Mouse (Mus musculus): Measurements from ENCODE around the gene Myof. TPM values are rescaled to one million over a fixed set of nuclear protein-coding genes. Genes with fewer than 3 reads are reported as not detected.

The Myof gene
- polyA plus RNA-seq, 1 experiment from 2014 or later: 36.4 TPM

- H3K27ac ChIP-seq (ENCODE audit: low read length): peak overlapping the region; percentile 94
- H3K27me3 ChIP-seq (replicated peaks; ENCODE audit: insufficient read depth, low read length): no peaks in the 10 kb centered on the region
- 50% methylated on average over 3 of the region's 3 CpGs for WGBS
- no peaks in the 10 kb centered on the region for H3K9me3 ChIP-seq (ENCODE audit: low read length)
- H3K36me3 ChIP-seq (ENCODE audit: insufficient read depth, low read length): no peaks in the 10 kb centered on the region
- DNase-seq (ENCODE audit: low spot score) (peak; percentile 70), ATAC-seq (no peak)
- H3K4me1 ChIP-seq (ENCODE audit: insufficient read depth, low read depth, low read length): peaks cover 45% of the 10 kb centered on the region
- H3K4me2 ChIP-seq (replicated peaks; ENCODE audit: low read depth, low read length): peak overlapping the region; percentile 42; the same call in 1 of the 2 replicates
- no peak overlapping the region for H3K9ac ChIP-seq (replicated peaks; ENCODE audit: low read depth)
- no peak overlapping the region for H3K4me3 ChIP-seq (ENCODE audit: low read depth, low read length)
- TF ChIP-seq EP300 (IDR thresholded peaks at IDR 0.05) (peak; percentile 44), CTCF (IDR thresholded peaks at IDR 0.05) (no peak)
These were observed 14.1 kb downstream of the Myof start for GRCm38 (mm10) chr19:38029292-38029691.

GRCm38 (mm10) chr19:38027881-38028521 is 15.4 kb downstream of the Myof start:
- H3K4me2 ChIP-seq (replicated peaks; ENCODE audit: low read depth, low read length): peak overlapping the region; percentile 37
- H3K27ac ChIP-seq (ENCODE audit: low read length): peak overlapping the region; percentile 94
- H3K27me3 ChIP-seq (replicated peaks; ENCODE audit: insufficient read depth, low read length): no peaks in the 10 kb centered on the region
- H3K9me3 ChIP-seq (ENCODE audit: low read length): no peaks in the 10 kb centered on the region
- DNase-seq (ENCODE audit: low spot score) (peak; percentile 94), ATAC-seq (peak; percentile 43)
- H3K4me3 ChIP-seq (ENCODE audit: low read depth, low read length): no peak overlapping the region
- 23% methylated on average over 10 of the region's 10 CpGs for WGBS
- H3K36me3 ChIP-seq (ENCODE audit: insufficient read depth, low read length): no peaks in the 10 kb centered on the region
- no peak for TF ChIP-seq CTCF (IDR thresholded peaks at IDR 0.05)
- peak; percentile 91 for TF ChIP-seq EP300 (IDR thresholded peaks at IDR 0.05)
- H3K4me1 ChIP-seq (ENCODE audit: insufficient read depth, low read depth, low read length): peaks cover 50% of the 10 kb centered on the region
- H3K9ac ChIP-seq (replicated peaks; ENCODE audit: low read depth): no peak overlapping the region

GRCm38 (mm10) chr19:38027389-38027788 is 16.0 kb downstream of the Myof start:
- Histone ChIP-seq H3K4me1 (ENCODE audit: insufficient read depth, low read depth, low read length) (peaks cover 52% of the 10 kb centered on the region), H3K4me2 (replicated peaks; ENCODE audit: low read depth, low read length) (peak overlapping the region; percentile 37), H3K9ac (replicated peaks; ENCODE audit: low read depth) (peak overlapping the region; percentile 17; the same call in 1 of the 2 replicates), H3K27ac (ENCODE audit: low read length) (peak overlapping the region; percentile 94), H3K27me3 (replicated peaks; ENCODE audit: insufficient read depth, low read length) (no peaks in the 10 kb centered on the region), H3K4me3 (ENCODE audit: low read depth, low read length) (no peak overlapping the region), H3K36me3 (ENCODE audit: insufficient read depth, low read length) (no peaks in the 10 kb centered on the region), H3K9me3 (ENCODE audit: low read length) (no peaks in the 10 kb centered on the region)
- ATAC-seq (no peak), DNase-seq (ENCODE audit: low spot score) (peak; percentile 67)
- 0 out of 2 replicates have a peak, but pooled peaks have one; percentile 18 for TF ChIP-seq EP300 (IDR thresholded peaks at IDR 0.05)
- TF ChIP-seq CTCF (IDR thresholded peaks at IDR 0.05): no peak
- WGBS: 55% methylated on average over 6 of the region's 6 CpGs

GRCm38 (mm10) chr19:38026211-38026624 is 17.2 kb downstream of the Myof start:
- TF ChIP-seq EP300 (IDR thresholded peaks at IDR 0.05) (no peak), CTCF (IDR thresholded peaks at IDR 0.05) (peak; percentile 18; the same call in 1 of the 2 replicates)
- Histone ChIP-seq H3K9ac (replicated peaks; ENCODE audit: low read depth) (no peak overlapping the region), H3K9me3 (ENCODE audit: low read length) (no peaks in the 10 kb centered on the region), H3K4me1 (ENCODE audit: insufficient read depth, low read depth, low read length) (peaks cover 52% of the 10 kb centered on the region), H3K4me2 (replicated peaks; ENCODE audit: low read depth, low read length) (no peak overlapping the region; the same call in 1 of the 2 replicates), H3K27ac (ENCODE audit: low read length) (peak overlapping the region; percentile 94), H3K27me3 (replicated peaks; ENCODE audit: insufficient read depth, low read length) (no peaks in the 10 kb centered on the region), H3K36me3 (ENCODE audit: insufficient read depth, low read length) (no peaks in the 10 kb centered on the region), H3K4me3 (ENCODE audit: low read depth, low read length) (no peak overlapping the region)
- peak; percentile 7; the same call in 1 of the 2 replicates for ATAC-seq
- WGBS: 35% methylated on average over 8 of the region's 8 CpGs
- peak; percentile 56 for DNase-seq (ENCODE audit: low spot score)

- DNase-seq (ENCODE audit: low spot score) (peak; percentile 97), ATAC-seq (peak; percentile 86)
- H3K4me2 ChIP-seq (replicated peaks; ENCODE audit: low read depth, low read length): 0 out of 2 replicates have a peak overlapping the region, but pooled peaks have one; percentile 25
- H3K4me1 ChIP-seq (ENCODE audit: insufficient read depth, low read depth, low read length): peaks cover 51% of the 10 kb centered on the region
- no peak overlapping the region for H3K4me3 ChIP-seq (ENCODE audit: low read depth, low read length)
- H3K9ac ChIP-seq (replicated peaks; ENCODE audit: low read depth): 0 out of 2 replicates have a peak overlapping the region, but pooled peaks have one; percentile 8
- no peaks in the 10 kb centered on the region for H3K36me3 ChIP-seq (ENCODE audit: insufficient read depth, low read length)
- peak overlapping the region; percentile 94 for H3K27ac ChIP-seq (ENCODE audit: low read length)
- no peaks in the 10 kb centered on the region for H3K9me3 ChIP-seq (ENCODE audit: low read length)
- TF ChIP-seq EP300 (IDR thresholded peaks at IDR 0.05) (peak; percentile 98), CTCF (IDR thresholded peaks at IDR 0.05) (no peak)
- no peaks in the 10 kb centered on the region for H3K27me3 ChIP-seq (replicated peaks; ENCODE audit: insufficient read depth, low read length)
- WGBS: 24% methylated on average over 6 of the region's 9 CpGs
These were observed 17.9 kb downstream of the Myof start for GRCm38 (mm10) chr19:38025254-38026041.

- H3K4me1 ChIP-seq (ENCODE audit: insufficient read depth, low read depth, low read length): peaks cover 37% of the 10 kb centered on the region
- H3K4me3 ChIP-seq (ENCODE audit: low read depth, low read length): no peak overlapping the region
- no peak overlapping the region for H3K4me2 ChIP-seq (replicated peaks; ENCODE audit: low read depth, low read length)
- no peak overlapping the region for H3K27ac ChIP-seq (ENCODE audit: low read length)
- H3K36me3 ChIP-seq (ENCODE audit: insufficient read depth, low read length): no peaks in the 10 kb centered on the region
- ATAC-seq: no peak
- no peaks in the 10 kb centered on the region for H3K9me3 ChIP-seq (ENCODE audit: low read length)
- 71% methylated on average over 4 of the region's 4 CpGs for WGBS
- no peaks in the 10 kb centered on the region for H3K27me3 ChIP-seq (replicated peaks; ENCODE audit: insufficient read depth, low read length)
- no peak for TF ChIP-seq EP300 (IDR thresholded peaks at IDR 0.05)
- TF ChIP-seq CTCF (IDR thresholded peaks at IDR 0.05): no peak
- H3K9ac ChIP-seq (replicated peaks; ENCODE audit: low read depth): no peak overlapping the region
- no peak for DNase-seq (ENCODE audit: low spot score)
These were observed 19.8 kb downstream of the Myof start for GRCm38 (mm10) chr19:38023603-38024002.
